Mouse (Mus musculus) cerebellum, adult 18-20 months (tissue): ENCODE measurements around the gene Cfap20.

ENCODE experiments used
- DNase-seq, 2 experiments: peaks; one replicate each; pipeline ENCODE4 v3.0.0; 2021

Gene Cfap20

DNA sequence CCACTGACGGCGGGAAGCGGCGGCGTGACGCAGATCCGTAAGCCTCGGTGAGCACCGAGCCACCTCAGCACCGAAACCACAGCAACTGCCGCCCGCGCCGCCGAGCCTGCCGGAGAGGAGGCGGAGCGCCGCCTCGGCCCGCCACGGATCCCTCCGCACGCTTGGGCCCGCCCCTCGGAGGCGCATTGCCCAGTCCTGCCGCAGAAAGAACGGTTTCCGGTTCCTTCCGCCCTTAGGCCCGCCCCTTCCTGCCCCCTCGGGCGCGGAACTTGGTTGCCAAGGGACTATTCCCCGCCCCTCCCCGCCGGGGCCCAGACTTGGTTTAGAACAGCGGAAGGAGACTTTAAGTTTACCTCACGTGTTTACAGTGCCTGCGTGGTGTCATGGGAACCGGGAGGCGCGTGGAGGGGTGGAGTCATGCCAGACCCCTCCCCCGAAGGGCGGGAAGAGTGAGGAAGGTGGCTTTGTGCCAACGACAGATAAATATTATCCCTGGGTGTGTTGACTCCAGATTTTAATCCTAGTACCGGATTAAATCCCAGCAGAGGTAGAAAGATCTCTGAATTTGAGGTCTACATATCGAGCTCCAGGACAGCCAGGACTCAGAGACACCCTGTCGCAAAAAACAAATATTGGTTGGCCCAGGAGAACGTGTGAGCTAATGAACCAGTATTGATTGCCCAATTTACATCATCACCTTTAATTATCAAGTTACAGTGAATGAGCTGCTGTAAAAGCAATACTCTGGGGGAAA, at the start of gene Cfap20:
TSS of gene Cfap20 (minus strand) at position 184 of the 754 bp plus-strand sequence.
- DNase-seq, result peak; percentile 99

DNA sequence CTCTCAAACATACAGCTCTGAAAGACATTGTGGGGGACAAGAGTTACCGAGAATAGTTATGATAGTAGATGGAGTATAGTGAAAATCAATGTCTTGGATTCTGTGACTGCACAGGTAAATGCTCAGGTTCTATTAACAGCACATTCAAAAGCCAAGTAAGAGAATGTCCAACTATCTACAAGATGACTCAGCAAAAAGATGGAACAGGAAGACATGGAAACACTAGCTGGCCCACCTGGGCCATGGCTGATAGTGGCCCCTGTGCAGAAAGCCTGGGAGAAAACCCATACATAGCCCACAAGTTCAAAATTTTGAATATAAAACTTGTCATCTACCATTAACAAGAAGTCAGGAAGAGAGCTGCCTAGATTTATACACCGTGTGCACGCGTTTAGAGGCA, 35.3 kb upstream of the Cfap20 start:
- DNase-seq, result no peak

DNA sequence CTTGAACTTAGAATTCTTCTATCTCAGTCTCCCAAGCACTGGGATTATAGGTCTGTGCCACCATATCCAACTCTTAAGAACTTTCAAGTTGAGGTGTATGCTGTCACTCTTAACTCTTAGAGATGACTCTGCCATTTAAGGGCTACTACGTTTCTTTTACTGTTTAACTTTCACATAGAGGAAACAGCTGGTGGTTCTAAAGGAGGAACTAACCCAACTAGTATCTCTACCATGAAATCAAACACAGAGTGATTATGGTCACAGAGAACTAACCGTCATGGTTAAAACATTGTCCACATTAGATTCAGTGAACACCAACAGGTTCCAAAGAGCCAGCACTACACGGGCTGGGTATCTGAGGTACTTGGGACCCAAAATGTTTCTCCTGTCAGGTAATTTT, 34.3 kb upstream of the Cfap20 start:
- no peak for DNase-seq

DNA sequence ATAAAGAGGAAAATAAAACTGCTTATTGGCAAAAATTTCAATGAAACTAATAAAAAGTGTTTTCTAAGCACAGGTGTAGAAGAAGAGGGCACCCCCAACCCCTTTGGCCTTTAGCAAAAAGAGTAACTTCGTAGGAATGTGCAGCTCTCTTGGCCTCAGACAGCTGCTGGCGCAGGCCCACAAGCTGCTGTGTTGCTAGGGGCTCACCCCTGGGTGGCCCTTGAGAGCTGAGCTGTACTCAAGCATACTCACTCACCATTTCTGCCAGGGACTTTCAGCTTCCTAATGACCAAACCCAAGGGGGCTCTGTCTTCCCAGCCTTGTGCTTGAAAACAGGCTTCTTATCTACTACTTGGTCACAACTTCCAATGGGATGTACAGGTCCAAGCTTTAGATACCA, 31.9 kb upstream of the Cfap20 start:
- DNase-seq, result no peak

DNA sequence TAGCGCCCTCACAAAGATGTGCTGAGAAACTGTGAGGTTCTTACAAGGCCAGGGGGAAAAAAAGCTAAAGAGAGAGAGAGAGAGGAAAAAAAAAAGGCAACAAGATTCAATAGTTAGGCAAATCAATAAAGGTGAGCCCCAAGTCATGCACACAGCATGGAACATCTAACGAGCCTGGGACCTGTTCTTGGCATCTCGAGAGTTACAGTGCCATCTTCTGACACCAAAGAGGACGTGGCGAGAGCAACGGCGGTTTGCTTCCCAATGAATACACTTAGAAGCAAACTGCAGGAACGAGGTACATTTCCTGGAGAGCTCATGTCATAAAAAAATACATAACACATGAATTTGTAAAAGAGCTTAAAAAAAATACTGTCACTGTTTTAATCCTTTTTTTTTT, 17.8 kb upstream of the Cfap20 start:
- no peak for DNase-seq

DNA sequence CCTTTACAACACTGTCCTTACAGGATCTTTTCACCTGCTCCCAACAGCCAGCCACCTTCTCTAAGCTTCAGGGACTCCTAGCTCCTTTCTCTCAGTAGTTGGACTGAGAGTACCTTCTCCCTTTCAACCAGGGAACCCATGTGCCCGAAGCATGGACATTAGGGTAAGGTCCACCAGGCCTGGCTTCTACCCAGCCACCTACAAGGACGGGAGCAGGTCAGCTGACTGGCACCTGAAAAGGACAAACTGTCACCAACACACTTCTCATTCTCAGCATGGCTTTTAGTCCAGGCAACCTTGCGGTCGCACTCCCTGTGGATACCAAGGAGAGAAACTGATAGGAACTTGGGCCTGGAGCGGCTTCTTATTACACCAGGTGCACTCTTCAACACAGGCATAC, 15.6 kb upstream of the Cfap20 start:
- no peak for DNase-seq

DNA sequence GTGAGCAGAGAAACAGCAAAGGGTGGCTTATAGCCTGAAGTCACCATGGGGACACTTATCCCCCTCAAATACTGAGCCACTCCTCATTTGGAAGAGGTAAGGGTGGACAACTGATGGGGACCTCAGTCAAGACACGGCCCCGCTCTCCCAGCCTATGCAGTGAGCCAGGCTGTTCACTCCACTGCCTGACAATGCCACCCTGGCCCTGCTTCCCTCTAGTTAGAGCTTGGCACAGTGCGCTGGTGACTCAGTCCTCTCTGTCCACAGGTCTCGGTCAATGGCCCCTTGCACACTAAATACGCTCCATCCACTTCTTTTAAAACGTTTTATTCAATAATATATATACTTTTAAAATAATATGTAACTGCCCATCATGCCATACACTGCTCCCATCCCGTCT, 13.0 kb upstream of the Cfap20 start:
- no peak for DNase-seq

DNA sequence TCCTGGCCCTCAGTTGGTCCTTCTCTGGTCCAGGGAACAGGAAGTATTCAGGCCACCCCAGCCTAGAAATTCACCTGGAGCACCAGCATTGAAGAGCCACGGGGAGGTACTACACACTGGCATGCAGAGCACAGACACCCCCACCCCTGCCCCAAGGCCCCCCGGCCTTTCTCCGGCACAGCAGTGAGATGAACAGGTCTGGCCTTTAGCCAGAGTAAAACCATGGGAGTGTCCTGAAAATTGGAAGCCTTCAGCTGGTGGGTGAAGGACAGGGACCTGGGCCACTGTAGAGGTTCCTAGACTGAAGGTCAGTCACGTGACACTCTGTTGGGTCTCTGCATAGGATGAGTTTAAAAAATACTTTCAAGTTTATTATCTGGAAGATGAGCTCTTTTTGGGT, 10.4 kb upstream of the Cfap20 start:
- DNase-seq, result no peak

DNA sequence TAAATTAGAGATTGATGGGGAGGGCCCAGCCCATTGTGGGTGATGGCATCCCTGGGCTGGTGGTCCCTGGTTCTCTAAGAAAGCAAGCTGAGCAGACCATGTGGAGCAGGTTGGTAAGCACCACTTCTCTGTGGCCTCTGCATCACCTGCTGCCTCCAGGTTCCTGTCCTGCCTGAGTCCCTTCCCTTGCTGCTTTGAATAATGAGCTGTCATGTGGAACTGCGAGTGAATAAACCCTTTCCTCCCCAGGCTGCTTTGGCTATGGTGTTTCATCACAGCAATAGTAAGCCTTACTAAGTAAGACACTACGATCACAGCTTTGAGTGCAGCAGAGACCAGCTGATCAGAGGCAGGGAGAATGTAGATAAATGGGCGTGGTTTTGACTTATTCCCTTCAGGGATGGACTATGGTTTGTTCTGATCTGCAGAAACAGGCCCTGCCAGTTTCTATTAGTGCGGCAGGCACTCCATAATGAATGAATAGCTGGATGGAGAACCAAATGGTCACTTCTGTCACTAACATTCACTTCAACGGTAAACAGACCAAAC, 6.9 kb upstream of the Cfap20 start:
- no peak for DNase-seq

DNA sequence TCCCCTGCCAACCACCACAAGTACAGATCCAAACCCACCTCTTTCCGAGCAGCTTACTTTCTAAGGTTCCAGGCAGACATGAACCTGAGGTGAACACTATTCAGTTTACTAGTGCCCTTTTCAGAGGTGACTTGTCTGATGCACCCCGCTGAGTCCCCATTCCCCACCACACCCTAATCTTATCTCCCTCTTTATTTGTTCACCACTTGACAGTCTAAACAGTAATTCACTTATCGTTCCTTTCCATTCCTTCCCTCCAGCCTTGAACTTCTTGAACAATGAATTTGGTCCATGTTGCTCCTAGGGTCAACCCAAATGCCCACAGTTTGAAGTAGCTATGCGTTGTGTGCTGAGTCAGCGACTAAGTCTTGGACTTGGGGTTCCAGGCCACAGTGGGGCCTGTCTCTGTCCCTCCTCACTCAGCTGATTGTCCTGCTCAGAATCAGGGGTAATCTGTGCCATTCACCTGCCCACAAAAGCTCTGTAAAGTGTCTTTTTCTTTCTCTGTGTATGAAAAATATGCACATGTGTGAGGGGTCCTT, 5.6 kb upstream of the Cfap20 start:
- no peak for DNase-seq

DNA sequence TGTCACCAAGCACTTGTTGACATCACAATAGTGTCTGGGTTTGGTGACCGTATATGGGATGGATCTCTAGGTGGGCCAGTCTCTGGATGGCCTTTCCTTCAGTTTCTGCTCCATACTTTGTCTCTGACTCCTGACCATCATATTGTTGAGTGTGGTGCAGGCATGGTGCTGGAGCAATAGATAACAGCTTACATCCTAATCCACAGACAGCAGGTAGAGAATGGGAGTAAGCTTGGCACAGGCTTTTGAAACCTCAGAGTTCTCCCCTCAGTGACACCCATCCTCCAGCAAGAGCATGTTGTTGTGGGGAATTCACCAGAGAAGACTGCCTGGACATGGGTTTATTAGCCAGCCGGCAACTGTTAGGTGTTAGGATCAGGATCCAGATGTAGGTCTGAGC, 4.8 kb upstream of the Cfap20 start:
- no peak for DNase-seq

DNA sequence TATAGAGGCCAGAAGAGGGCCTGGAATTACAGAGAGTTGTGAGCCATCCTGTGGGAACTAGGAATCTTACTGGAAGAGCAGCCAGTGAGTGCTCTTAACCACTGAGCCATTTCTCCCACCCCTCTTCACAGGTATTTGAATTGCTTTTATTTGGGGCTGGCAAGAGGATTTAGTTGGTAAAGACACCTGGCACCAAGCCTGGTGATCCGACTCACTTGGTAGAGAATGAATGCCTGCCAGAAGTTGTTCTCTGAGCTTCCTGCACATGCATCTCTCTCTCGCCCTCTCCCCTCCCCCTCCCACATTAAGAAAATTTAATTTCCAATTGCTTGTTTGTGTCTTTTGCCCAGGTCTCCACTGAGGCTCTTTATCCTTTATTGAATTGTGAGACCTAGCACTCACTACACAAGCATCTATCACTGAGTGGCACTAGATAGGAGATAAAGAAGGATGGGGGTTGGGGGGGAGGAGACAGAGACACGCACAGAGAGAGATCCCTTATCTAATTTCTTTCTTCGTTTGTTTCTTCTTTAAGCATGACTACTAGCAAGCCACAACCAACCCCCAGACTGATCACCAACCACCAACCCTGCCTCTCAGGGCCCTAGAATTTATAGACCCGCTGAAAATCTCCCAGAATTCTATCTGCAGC, 2.8 kb upstream of the Cfap20 start:
- DNase-seq, result no peak

DNA sequence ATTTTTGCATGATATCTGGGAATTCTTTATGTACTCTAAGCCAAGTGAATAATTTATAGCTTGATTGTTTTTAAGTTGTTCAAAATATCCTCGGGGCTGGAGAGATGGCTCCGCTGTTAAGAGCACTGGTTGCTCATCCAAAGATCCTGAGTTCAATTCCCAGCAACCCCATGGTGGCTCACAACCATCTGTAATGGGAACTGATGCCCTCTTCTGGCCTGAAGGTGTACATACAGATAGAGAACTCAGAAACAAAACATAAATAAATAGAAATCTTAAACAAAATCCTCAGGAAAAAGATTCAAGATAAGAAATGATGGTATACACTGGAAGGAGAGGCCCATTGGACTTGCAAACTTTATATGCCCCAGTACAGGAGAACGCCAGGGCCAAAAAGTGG, 1.3 kb upstream of the Cfap20 start:
- no peak for DNase-seq

DNA sequence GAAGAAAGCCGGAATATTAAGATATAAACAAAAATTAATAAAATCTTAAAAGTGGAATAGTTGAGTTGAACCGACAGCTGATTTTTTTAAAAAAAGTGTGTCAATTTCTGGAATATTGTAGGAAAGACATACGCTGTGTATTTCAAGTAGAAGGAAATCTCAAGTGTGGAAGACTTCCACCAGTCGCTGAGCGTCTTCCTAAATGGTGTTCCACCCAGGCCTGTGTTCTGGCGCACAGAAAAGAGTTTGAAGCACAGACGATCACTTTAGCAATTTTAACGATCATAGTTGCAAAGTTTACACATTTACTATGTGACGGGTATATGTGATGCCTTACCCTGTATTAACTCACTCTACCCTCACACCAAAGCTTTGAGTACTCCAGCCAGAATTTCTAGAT, 802 bp upstream of the Cfap20 start:
- no peak for DNase-seq

DNA sequence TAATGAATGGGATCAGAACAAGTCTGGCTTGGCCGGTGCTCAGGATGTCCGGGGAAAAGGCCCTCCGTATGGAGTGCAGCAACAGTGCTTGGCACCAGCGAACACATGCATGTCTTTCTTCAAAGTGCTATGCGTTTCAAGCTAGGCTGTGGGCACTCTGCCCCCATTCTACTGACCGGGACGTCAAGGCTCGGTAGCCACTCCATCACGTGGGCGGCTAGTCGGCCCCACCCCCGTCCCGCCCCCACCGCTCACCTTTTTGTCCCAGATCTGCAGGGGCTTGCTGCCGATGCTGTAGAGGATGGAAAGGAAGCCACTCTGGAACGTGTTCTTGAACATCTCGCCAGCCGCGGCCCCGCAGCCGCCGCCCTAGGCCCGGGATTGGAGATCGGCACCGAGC, 436 bp downstream of the Cfap20 start:
- peak in 1 of 2 experiments; percentile 65 for DNase-seq

DNA sequence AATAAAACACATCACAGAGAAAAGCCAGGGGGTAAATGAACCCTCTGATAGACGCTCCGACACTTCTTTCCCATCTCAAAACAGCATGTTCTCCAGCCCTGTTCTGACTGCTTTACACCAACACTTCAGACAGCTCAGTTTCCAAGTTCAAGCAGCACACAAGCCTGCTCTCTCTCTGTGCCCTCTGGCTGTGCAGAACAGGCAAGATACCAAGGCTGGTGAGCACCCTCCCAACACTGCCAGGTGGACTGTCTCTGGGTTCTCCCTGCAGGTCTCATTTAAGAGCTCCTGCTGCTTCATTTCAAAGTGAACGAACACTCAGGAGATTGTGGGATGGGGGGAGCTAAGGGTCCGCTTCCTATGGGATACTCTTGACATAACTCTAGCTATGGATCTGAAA, 1.5 kb downstream of the Cfap20 start:
- DNase-seq, result no peak

DNA sequence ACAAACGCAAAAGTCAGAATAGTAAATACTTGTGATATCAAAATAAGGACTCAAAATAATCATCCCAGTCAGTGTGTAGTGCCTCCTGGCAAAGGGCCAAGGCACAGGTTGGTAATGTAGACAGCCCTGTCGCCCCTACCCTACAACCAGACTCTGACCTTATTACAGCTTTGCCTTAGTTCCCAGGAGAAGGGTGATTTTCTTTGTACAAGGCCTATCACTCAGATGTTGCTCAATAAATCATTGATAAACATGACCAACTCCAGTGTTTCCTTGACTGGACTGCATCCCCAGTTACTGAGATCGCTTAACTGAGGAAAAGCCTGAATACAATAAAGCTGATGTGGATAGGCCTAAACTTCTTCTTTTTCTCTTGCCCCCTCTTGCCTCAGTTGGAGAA, 2.2 kb downstream of the Cfap20 start:
- no peak for DNase-seq

DNA sequence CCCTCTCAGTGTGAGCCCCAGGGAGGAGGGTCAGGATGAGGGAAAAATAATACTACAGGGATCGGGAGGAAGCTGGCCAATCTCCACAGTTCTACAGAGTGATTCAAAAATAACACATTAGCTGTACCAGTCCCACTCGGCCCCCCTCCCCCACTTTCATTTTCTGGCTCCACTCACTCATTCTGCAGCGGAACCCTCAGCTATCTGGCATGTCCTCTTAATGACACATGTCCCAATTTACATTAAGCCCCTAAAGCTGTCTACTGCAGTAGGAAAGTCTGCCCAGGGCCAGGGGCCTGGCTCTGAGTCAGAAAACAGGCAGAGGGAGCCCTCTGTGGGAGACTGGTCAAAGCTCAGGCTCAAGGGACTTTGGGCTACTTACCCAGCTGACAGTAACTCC, 4.7 kb downstream of the Cfap20 start:
- peak; percentile 21 to 26 for DNase-seq

DNA sequence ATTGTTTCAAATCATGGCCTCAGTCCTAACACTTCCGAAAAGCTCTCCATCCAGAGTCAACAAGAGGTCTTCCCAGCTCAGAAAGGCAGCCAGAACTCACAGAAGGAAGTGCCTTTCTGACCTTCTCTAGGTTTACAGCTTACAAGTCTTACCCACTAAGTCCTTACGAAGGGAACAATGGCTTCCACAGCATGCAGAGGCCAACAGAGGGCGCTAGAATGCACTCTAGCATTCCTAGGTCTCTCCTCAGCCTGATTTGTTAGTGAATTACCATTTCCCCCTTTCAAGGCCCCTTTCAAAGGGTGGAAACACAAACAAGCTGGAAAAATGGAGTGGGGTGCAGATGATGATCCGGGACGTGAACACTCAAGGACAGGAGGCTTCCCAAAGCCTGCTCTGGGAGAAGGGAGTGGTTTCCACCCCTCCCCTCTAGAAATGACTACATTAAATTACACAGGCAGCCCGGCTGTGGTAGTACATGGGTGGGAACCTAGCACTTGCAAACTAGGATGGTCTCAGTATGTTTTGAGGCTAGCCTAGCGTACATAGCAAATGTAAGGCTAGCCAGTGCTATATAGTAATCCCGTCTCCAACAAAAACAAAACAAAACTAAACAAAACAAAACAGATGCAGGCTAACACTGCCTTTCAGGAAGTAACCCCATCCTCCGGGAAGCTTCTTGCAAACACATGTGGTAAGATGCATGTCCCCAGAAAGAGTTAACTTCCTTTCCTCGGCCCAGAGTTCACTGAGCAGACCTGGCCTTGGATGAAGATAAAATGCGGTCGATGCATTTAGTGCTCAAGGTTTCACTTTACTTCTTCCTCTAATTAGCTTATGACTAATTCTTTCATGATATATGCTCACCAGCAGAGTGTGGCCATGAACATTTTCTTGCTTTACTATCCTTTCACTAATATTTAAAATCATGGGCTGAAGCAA, 6.8 kb downstream of the Cfap20 start:
- peak; percentile 48 to 61 for DNase-seq

DNA sequence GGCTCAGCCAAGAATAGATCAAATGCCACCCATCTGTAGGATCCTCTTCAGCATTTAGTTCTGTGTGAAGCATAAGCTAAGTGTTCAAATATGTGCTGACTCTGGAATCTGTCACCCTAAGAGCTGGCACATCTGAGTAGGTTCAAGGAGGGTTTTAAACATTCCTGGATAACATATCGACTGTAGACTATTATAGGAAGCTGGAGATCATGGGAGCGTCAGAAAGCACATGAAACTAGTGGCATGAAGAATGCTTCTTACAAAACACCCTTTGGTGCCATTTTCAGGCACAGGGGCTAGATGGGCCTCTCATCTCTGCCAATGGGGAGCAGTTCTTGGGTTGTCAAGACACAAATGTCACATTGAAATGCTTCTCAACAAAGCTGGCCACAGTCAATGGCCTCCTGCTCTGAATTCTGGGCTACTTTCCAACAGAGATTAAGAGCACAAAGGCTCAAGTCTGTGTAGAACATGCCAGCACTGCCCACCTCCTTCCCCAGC, 7.8 kb downstream of the Cfap20 start:
- peak in 1 of 2 experiments; percentile 15 for DNase-seq

DNA sequence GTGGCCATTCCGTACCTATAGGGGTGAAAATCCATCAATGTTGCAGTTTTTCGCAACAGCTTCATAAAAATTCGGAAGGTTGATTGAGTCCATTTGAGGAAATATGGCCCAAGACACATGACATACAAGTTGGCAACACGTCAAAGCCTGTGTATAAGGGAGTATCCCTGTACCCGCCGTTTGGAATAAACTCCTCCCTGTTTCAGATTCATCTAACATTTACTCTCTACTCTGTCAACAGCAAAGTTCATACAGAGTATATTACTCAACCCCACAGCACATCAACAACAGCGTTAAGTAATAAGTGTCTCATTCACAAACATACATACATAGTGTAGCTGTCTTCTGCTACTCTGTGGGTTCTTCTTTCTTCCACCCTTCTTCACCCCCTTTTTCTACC, 10.0 kb downstream of the Cfap20 start:
- no peak for DNase-seq

DNA sequence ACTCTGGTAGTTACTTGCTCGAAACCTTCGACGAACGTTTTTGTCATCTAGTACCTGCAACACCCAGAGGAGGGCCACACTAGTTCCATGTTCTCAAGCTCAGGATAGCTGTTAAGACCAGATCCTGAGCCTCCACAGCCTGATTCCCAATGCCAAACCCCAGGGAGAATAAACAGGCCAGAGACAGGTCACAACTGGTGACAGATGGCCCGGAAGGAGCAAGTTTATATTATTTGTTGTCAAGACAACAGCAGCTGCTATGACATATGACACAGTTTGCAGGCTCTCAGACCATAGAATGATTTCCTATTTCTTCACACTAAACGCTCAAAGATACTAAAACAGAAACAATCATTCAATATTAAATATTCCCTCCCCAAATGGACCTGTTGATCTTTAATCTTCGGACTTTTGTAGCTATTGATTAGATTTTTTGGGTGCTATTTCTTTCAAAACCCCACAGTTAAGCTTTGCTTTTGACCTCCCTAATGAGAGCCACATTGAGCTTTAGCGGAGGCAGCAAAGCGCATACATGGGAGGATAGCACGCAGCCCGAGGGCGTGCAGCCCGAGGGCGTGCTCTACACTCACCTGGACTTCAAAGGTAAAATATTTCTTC, 12.4 kb downstream of the Cfap20 start:
- DNase-seq, result no peak
